ENCODE assay signal across 15 mouse cellular contexts in the genomic region with DNA sequence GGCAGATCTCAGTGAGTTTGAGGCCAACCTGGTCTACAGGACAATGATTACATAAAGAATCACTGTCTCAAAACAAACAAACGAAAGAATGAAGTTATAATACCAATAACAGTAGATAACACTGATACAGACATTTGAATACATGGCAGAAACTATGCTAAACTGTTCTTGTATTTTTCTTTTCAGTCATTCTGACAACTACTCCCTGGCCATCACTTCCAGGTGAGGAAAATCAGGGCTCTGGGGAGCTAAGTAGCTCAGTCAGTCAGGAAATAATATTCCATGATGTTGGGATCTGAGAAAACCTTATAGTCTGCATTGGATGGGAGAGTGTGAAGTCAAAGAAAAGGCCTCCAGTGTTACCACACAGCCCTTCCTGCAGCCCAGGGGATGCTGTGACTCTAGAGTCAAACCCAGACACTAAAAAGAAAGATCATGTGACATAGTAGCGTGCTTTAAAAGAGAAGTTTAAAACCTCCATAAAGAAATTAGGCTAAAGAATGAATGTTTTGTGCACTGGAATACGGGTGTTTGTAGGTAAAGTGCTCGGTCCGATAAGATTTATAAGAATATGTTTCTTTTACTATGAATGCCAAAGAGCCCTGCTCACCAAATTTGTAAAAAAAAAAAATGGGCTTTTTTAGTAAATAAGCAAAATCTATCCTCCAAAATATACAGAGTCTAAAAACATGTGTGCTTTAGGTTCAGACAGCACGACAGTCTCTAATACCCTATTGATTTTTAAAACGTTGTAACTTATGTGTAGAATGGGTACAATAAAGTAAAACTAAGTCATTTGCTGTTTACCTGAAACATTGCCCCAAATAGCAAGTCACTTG.
"Had no signal": no experiment of that assay in that cellular context is flagged by ENCODE, and none has a peak within 500 bp of the region (broad histone marks: within the 10 kb centered on the region; RNA-seq: fewer than 3 reads in every experiment).

No protein-coding gene starts in this region.

- H3K9me3 ChIP-seq: midbrain, embryonic 10.5 days; neural tube, embryonic 12.5 days; stomach, embryonic 15.5 days had no signal

- H3K4me3 ChIP-seq: midbrain, embryonic 10.5 days; myocyte; neural tube, embryonic 12.5 days; stomach, embryonic 15.5 days had no signal

- H3K36me3 ChIP-seq: midbrain, embryonic 10.5 days; neural tube, embryonic 12.5 days; stomach, embryonic 15.5 days had no signal

- H3K9ac ChIP-seq: lung, embryonic 14.5 days; neural tube, embryonic 12.5 days; stomach, embryonic 15.5 days had no signal

- H3K27ac ChIP-seq: midbrain, embryonic 10.5 days; neural tube, embryonic 12.5 days; stomach, embryonic 15.5 days; stomach, postnatal 0 days had no signal

- H3K4me2 ChIP-seq: lung, embryonic 14.5 days; neural tube, embryonic 12.5 days; stomach, embryonic 15.5 days had no signal

- H3K27me3 ChIP-seq: stomach, embryonic 15.5 days had no signal

- ATAC-seq: midbrain, embryonic 16.5 days had no signal

- DNase-seq: lung, adult 18-20 months; lung, embryonic 14.5 days; lung, postnatal 10 days; lung, postnatal 4 days; midbrain, embryonic 14.5 days; right cerebral cortex, postnatal 14 days; thymus, adult 2 months; thymus, postnatal 25 days; thymus, postnatal 4 days had no signal
